Mouse (Mus musculus) T-helper 17 cell (primary cell): ENCODE measurements around the gene Rundc3a.
"Not testable (repeated sequence)": the region's sequence is repeated elsewhere in the genome, so short reads cannot be mapped to it uniquely, and the experiment has no call there.

ENCODE experiments used
- in situ Hi-C, 2 experiments: fragments of 300-600 bp; cut with MboI, MseI; formaldehyde crosslinking; loops; 1 replicate in 1 of 2; 2 replicates in 1 of 2; pipeline ENCODE4 v1.15.1; 2025; ENCODE audit warnings: high pct_unique_total_duplicates in 2 of 2

Rundc3a gene

DNA sequence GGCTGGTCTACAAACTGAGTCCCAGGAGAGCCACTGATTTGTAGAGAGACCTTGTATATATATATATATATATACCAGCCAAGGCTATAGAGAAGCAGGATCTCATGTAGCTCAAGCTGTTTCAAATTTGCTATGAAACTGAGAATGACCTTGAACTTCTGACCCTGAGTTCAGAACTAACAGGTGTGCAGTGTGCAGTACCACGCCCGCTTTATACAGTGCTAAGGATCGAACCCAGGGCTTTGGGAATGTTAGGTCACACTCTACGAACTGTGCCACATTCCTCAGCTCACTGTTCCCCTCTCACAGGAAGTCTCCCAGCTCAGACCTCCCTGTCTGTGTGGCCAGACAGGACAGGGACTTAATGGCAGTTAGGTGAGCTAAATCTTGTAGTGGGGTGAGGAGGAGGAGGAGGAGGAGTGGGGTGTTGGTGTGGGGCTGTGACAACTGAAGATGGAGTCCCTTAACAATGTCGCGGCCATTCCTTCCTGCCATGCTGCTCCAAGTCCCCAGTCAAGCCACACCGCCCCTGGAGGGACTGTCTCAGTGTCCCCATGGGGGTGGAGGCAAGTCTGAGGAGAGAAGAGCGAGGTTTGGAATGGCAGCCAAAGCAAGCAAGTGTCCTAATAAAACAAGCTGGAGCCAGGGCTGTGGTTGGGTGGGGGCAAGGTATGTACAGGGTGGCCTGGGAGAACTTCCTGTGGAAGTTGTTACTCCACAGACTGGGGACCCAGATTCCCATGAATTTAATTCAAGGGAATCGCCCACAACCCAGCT, 25.5 kb upstream of the Rundc3a start:
- in situ Hi-C loops, result no loop called here

DNA sequence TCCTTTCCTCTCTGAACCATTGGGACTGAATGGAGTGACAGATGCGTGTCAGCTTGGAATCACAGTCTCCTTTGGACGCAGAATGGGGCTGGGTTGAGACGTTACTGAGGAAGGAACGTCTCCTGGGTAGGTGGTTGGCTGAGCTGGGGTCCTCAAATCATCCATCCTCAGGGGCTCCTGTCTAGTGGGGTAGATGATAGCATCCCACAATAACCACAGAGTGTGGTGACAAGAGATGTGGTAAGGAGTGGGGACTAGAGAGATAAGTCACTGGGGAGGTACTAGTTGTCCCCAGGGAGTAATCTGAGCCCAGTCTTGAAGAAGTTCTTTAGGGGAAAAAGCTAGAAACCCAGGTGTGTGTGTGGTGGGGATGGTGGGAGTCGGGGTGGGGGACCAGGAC, 24.9 kb upstream of the Rundc3a start:
- in situ Hi-C loops, result no loop called here

DNA sequence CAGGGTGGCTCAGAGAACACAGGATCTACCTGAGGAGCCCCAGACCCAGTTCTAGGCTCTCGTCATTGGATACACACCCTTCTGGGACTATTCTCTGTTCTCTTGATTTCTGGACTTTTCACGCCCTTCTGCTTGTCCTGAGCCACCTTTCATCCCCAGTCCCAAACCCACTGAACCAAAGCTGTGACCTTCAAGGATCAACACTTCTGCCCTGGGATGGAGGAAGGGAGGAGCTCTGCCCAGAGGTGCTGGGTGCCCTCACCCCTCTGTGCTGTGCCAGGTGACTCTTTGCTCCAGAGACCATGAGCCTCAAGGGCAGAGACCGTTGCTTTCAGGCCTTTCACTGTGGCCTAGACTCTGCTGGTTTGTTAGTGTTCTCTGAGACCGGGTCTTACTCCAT, 23.9 kb upstream of the Rundc3a start:
- in situ Hi-C loops, result no loop called here

DNA sequence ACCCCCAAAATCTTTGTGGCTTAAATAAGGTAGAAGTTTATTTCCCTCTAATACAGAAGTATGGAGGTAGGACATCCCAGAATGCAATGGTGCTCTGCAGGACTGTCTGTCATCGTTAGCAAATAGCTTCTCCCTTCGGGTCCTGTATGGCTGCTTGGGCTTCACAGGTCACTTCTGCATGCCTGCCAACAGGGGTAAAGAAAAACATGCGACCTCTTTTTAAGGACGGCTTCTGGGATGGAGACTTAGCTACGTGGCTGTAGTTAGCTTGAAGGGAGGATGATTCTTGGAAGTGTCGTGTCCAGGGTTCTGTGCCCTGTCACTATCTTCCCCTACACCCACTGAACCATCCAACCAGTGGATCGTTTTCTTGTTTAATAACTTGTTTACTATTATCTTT, 22.9 kb upstream of the Rundc3a start:
- in situ Hi-C loops, result loop anchor here in 1 of 2 experiments (5.0 kb wide), 1 partner anchor 38 kb away; no protein-coding TSS in a partner anchor

DNA sequence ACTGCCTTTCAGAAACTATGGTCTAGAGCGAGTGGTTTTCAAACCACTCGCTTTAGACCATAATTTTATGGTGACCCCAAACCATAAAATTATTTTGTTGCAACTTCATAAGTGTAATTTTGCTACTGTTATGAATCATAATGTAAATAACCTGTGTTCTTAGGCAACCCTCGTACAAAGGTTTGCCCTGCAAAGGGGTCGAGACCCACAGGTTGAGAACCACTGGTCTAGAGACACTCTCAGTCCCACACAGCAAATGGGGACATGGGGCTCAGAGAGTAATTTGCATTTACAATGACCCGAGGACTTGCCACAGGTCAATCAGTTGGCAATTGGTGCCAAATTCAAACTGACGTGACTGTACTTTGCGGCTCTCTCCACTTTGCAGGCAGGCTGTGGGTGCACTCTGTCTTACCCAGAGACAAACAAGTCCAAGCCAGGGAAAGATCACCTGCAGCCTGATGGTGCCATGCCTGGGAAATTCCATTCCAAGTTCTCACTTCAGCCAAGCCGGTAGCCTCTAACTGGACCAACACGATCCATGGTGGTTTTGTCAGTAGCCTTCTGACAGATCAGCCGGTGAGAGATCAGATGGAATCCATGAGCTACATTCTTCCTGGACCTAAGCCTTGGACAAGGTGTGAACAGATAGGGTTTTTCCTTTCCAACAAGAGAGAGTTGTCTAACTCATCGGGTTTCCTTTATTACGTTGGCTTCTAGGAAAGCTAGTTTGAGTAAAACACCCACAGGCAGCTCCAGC, 21.1 kb upstream of the Rundc3a start:
- in situ Hi-C loops, result loop anchor here in 1 of 2 experiments (5.0 kb wide), 1 partner anchor 40 kb away; no protein-coding TSS in a partner anchor

DNA sequence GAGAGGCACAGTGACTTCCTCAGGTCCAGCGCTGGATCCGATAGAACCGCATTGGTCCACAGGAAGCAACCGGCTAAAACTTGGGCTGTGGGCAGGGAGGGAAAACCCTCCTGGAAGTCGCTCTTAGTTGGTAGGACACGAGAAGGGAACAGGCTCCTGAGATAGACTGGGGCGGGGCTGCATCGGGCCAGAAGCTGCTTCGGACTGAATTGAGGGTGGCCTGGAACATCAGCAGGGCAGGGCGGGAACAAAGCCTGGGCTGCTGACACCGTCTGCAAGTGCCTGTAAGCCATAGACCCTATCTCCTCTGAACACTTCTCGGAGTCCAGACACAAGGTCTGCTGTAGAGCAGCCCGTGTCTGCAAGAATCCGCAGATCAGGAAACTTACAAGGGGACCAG, 20.3 kb upstream of the Rundc3a start:
- in situ Hi-C loops, result loop anchor here in 1 of 2 experiments (5.0 kb wide), 1 partner anchor 41 kb away; no protein-coding TSS in a partner anchor

DNA sequence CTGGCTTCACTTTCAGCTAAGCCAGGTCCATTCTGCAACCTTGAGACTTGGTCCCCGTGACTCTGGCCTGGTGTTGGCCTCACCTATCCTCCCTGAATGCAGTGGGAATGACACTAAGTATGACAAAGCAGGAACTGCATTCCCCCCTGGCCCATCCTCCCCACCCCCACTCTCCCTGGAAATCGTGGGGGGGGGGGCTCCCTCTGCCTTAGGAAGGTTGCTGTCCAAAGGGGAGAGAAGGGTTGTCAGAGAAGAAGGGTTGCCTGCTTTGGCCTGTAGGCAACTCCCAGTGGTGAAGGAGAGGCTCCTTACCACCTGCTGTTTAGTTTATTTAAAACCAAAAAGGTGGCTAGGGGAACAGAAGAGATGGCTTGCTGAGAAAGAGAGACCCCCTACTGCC, 19.6 kb upstream of the Rundc3a start:
- in situ Hi-C loops, result loop anchor here in 1 of 2 experiments (5.0 kb wide), 1 partner anchor 41 kb away; no protein-coding TSS in a partner anchor

DNA sequence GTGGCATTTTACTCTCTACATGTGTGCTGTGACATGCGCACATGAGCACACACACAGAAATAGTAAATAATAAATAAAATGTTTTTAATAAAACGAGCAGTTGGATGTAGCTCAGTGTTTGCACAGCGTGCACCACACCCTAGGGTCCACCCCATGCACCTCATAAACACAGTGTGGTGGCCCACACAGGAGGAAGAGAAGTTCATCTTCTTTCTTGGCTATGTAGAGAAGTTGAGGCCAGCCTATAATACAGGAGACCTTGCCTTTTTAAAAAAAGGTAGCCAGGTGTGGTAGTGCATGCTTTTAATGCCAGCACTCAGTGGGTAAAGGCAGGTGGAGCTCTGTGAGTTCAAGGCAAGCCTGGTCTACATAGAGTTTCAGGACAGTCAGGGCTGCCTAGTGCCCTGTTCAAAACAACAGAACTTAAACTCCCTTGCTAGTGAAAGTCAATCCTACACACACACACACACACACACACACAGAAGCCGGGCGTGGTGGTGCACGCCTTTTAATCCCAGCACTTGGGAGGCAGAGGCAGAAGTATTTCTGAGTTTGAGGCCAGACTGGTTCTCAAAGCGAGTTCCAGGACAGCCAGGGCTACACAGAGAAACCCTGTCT, 19.0 kb upstream of the Rundc3a start:
- in situ Hi-C loops, result loop anchor here in 1 of 2 experiments (5.0 kb wide), 1 partner anchor 42 kb away; no protein-coding TSS in a partner anchor

DNA sequence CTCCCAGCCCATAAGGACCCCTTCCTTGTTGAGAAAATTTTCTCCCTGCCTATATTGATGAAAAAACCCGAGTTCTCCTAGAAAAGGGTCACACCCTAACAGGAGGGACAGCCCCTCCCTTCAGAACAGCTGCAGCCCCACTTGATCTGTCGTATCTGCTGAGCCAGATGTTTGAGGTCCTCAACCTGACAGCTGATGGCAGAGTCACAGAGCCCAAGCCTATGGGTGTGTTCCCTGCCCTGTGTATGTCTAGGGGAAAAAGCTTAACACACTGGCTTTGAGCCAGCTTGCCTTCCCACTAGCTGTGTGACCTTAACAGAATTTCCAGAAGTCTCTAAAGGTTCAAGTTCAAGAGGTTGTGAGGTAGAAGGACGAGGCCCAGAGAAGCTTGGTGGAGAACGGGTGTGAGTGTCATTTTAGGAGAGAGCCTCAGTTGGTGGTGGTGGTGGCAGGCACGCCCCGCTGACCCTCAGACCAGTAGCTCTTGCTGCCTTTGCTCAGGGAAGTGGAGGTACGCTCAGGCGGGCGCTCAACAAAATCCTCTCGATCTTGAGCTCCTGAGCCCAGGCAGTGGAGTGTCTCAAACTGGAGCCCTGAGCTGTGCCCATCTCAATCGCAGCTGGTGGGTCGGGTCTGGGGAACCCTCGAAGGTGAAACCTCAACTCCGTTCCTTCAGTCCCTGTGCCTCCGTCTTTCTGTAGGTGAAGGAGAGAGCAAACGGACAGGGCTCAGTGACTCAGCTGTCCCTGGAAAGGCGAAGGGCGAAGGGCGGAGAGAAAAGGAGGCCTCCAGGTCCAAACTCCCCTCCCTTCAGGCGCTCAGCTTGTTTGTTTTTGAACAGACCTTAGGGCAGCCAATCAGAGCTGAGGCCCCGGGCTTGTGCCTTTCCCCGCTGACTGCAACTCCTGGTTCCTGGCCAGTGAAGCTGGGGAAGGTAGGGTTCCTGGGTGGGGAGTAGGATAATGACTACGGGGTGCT, 17.7 kb upstream of the Rundc3a start:
- in situ Hi-C loops, result no loop called here

DNA sequence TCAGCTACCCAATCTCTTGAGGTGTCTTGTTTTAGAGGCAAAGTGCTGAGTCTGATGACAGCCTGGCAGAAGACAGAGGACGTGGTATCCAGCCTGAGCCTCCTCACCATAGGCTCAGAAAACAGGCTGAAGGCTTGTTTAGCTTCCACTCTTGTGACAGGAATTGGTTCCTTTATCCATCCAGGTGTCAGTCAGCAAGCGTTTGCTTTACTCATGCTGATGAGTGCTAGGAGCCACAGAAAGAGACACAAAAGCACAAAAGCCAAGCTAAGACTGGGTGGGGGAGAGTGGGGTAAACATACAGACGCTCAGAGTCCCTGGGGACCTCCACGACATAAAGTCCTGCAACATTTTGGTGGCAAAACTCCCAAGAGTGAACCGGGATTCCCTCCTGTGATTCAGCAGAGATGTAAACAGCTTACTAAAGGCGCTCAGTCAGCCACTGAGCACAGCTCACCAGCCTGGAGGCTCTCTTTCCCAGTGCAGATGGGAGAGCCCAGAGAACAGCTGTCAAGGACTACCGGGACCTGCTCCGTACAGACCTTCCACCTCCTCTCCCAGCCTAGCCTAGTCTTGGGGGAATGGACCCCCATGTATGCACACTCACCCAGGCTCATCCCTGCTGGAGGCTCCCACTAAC, 16.9 kb upstream of the Rundc3a start:
- in situ Hi-C loops, result no loop called here

DNA sequence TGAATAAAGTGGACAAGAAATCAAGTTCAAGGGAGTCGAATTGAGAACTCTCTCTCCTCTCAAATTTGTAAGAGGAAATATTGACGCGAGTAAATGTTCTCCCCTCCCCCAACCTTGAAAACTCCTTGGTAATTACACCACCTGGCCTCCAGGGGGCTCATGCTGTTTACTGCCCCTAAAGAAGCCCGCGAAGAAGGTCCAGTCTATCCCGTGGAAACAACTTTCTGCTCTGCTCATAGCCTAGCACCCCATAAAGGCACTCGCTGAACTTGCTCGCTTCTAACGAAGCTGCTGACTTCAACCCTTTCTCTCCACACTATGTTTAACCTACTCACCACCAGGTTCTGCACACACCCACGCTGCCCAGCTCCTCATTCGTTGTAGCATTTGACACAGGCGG, 16.0 kb upstream of the Rundc3a start:
- in situ Hi-C loops, result no loop called here

DNA sequence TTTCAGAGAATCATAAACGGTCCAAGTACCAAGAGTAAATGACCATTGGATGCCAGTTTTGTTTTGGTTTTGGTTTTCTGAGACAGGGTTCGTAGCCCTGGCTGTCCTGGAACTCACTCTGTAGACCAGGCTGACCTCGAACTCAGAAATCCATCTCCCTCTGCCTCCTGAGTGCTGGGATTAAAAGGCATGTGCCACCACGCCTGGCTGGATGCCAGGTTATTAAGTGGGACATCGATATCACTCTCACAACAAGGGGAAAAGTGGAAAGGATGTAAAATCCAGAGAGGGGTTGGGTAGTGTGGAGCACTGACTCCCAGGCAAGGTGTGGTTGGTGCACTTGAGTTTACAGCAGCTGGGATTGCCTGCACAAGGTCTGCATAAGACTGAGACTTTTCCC, 13.1 kb upstream of the Rundc3a start:
- in situ Hi-C loops, result no loop called here

DNA sequence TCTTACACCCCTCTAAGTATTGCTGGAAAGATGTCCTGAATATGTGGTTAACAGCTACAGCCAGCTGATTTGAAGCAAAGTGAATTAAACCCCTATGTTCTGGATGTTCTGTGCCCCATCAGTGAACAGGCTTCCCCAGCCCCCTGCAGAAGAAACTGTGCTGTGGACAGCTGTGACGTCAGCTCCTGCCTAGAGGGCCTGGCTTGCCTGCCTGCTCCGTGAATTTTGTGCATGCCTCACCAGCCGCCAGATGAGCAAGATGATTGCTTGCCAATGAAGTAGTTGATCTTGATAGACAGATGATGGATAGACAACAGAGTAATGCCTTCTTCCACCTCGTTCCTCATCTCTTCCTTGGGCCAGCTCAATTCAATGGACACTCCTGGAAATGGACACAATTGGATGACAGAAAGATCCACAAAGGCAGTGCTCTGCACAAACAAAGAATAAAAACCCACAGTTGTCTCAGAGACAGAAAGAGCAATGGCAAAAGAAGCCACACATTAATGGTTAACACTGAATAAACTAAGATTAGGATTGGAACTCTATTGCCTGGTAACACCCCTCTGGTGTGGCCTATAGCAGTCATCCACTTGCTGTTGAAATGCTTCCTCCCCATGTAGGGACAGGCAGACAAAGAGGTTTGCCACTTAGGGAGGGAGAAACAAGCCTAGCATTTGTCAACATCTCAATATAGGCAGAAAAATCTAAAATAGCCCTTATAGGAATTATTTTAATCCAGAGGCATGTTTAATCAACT, 11.7 kb upstream of the Rundc3a start:
- in situ Hi-C loops, result no loop called here

DNA sequence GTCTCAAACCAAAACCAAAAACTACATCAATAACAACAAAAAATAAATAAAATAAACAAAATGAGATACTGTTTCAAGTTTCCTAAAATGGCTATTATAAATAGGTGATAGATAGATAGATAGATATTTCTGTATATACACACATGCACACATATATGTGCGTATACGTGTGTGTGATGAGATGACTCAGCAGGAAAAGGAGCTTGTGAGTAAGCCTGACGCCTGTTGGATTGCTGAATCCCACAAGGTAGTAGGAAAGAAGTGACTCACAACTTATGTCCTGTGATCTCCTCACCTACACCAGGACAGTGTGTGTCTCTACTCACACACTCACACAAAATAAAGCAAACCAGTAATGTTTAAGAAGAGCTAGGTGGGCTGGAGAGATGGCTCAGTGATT, 10.4 kb upstream of the Rundc3a start:
- in situ Hi-C loops, result no loop called here

DNA sequence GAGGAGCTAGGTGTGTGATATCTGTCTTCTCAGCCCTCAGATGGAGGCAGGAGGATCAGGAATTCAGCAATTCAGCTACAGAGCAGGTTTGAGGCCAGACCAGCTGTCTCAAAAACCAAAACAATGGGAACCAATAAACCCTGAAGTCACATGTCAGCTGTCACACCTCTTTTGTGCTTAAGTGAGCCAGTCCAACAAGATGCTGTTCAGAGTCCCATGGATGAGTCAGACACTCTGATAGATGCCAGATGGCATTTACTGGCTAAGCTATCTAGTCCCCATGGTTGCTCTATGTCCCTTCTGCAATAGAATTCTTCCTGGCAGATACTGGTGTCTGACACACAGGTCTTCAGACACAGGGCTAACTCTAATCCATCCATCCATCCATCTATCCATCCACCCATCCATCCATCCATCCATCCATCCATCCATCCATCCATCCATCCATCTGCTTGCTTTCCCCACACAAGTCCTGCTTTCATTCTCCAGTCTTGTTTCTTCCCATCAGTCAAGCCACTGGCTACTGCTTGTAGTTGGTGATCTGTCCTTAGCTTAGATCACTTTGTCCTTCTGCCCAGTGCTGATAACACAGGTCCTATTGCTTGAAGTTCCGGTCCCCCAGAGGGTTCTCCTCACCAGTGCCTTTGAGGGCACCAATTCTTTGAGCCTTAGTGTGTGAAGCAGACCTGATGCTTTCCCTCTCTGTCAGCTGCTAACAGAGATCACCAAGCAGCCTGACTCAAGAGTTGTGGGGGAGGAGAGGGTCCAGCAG, 9.7 kb upstream of the Rundc3a start:
- in situ Hi-C loops, result no loop called here

DNA sequence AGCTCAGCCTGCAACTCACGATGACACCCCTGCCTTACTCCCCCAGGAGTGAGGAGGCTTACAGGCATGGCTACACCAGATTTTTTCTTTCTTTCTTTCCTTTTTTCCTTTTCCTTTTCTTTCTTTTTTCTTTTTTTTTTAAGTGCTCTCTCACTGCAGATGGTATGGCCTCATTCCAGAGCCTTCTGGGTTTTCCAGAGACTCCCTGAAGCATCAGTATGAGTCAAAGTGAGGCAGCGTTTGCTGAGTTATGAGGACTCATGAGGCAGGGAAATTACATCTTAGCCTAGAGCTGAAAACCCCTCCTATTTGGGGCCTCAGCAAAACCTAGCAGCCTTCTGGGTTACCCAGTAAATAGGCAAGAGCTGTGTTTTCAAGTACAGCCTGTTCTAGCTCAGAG, 8.8 kb upstream of the Rundc3a start:
- in situ Hi-C loops, result no loop called here

DNA sequence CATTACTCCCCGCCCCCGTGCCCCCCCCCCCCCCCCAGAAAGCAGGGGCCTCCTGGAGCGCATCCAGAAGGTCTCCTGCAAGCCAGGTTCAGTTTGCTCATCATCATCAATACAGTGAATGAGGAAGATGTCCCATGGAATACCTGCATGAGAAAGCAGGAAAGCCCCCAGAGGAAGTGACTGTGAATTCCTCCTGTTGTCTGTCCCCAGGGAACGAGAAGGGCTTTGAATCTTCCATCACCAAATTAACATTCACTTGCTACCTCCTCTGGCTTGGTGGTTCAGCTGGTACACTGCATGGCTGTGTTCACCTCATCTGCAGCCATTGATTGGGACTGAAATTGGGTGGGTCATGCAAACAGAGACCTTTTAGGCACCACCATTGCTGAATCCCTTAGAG, 8.1 kb upstream of the Rundc3a start:
- in situ Hi-C loops, result no loop called here

DNA sequence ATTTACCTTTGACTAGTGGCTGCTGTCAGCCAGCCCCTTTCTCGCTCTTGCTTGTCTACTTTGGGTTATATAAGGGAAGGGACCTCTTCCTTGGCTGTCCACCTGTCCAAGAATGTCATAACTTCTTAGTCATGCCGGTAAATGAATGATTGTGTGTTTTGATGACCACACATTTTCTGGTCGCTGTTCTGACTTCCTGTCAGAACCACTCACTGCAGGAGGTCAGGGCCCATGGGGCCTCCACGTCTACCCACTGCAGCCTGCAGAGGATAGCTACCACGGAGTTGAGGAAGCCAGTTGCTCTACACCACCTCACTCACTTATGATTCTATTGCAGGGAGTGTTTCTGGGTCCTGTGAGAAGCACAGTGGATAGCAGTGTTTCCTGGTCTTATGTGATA, 7.1 kb upstream of the Rundc3a start:
- in situ Hi-C loops, result no loop called here

DNA sequence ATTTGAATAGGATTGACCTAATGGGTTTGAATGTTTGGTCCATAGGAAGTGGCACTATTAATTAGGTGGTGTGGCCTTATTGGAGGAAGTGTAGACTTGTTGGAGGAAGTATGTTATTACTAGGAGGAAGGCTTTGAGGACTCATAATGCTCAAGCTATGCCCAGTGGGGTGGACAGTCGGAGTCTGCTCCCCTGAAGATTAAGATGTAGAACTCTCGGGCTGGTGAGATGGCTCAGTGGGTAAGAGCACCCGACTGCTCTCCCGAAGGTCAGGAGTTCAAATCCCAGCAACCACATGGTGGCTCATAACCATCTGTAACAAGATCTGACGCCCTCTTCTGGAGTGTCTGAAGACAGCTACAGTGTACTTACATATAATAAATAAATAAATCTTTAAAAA, 3.8 kb upstream of the Rundc3a start:
- in situ Hi-C loops, result not testable (repeated sequence)
